Mouse (Mus musculus): ENCODE measurements around the gene Gmcl1.
A peak's percentile ranks its signal among the peaks of the same experiment; 100 is the strongest.

The Gmcl1 gene

GRCm38 (mm10) chr6:86736313-86736712, 3.1 kb upstream of the Gmcl1 start:
- no peak for DNase-seq (ENCODE audit: low spot score in 2 of 2)

- DNase-seq (ENCODE audit: low spot score in 2 of 2) = peak; percentile 15 to 59
These were observed 658 bp downstream of the Gmcl1 start for GRCm38 (mm10) chr6:86732276-86733173.

GRCm38 (mm10) chr6:86728711-86729110, 4.5 kb downstream of the Gmcl1 start:
- DNase-seq (ENCODE audit: low spot score in 2 of 2) = no peak

GRCm38 (mm10) chr6:86721977-86722376, 11.2 kb downstream of the Gmcl1 start:
- DNase-seq (ENCODE audit: low spot score in 2 of 2) = no peak

GRCm38 (mm10) chr6:86708072-86708774, 25.0 kb downstream of the Gmcl1 start:
- DNase-seq (ENCODE audit: low spot score in 2 of 2) = no peak

GRCm38 (mm10) chr6:86702577-86702976, 30.6 kb downstream of the Gmcl1 start:
- DNase-seq (ENCODE audit: low spot score in 2 of 2) = no peak

GRCm38 (mm10) chr6:86697903-86698302, 35.3 kb downstream of the Gmcl1 start:
- DNase-seq (ENCODE audit: low spot score in 2 of 2) = no peak

- no peak for DNase-seq (ENCODE audit: low spot score in 2 of 2)
These were observed 37.0 kb downstream of the Gmcl1 start for GRCm38 (mm10) chr6:86696213-86696612.

GRCm38 (mm10) chr6:86694465-86694864, 38.7 kb downstream of the Gmcl1 start:
- peak in 1 of 2 experiments; percentile 43 for DNase-seq (ENCODE audit: low spot score in 2 of 2)

GRCm38 (mm10) chr6:86689671-86690070, 43.5 kb downstream of the Gmcl1 start:
- no peak for DNase-seq (ENCODE audit: low spot score in 2 of 2)

GRCm38 (mm10) chr6:86686971-86687370, 46.2 kb downstream of the Gmcl1 start:
- no peak for DNase-seq (ENCODE audit: low spot score in 2 of 2)

- DNase-seq (ENCODE audit: low spot score in 2 of 2) = no peak
These were observed 48.5 kb downstream of the Gmcl1 start for GRCm38 (mm10) chr6:86684655-86685011.

GRCm38 (mm10) chr6:86683872-86684654, 49.1 kb downstream of the Gmcl1 start, which contains the start of gene Snrnp27:
Gene Snrnp27 (minus strand): TSS chr6:86684522.
- peak; percentile 87 to 92 for DNase-seq (ENCODE audit: low spot score in 2 of 2)

- DNase-seq (ENCODE audit: low spot score in 2 of 2) = no peak
These were observed 51.9 kb downstream of the Gmcl1 start for GRCm38 (mm10) chr6:86681289-86681688.

- DNase-seq (ENCODE audit: low spot score in 2 of 2) = no peak
These were observed 54.8 kb downstream of the Gmcl1 start for GRCm38 (mm10) chr6:86678341-86678740.

GRCm38 (mm10) chr6:86670873-86671272, 62.3 kb downstream of the Gmcl1 start:
- peak in 1 of 2 experiments; percentile 51 for DNase-seq (ENCODE audit: low spot score in 2 of 2)

- DNase-seq (ENCODE audit: low spot score in 2 of 2) = peak; percentile 98 to 100
These were observed 63.9 kb downstream of the Gmcl1 start for GRCm38 (mm10) chr6:86669240-86669727.

- no peak for DNase-seq (ENCODE audit: low spot score in 2 of 2)
These were observed 64.5 kb downstream of the Gmcl1 start, which contains the start of gene Mxd1 for GRCm38 (mm10) chr6:86668580-86669239. Gene Mxd1 (minus strand): TSS chr6:86669161.

GRCm38 (mm10) chr6:86667061-86667460, 66.1 kb downstream of the Gmcl1 start:
- no peak for DNase-seq (ENCODE audit: low spot score in 2 of 2)

- no peak for DNase-seq (ENCODE audit: low spot score in 2 of 2)
These were observed 67.4 kb downstream of the Gmcl1 start for GRCm38 (mm10) chr6:86665560-86666307.

All from urinary bladder, adult 18-20 months (tissue).